Mouse (Mus musculus) heart, embryonic 11.5 days (tissue): ENCODE results near the gene Fnbp1. TPM values are rescaled to one million over a fixed set of nuclear protein-coding genes. Genes with fewer than 3 reads are reported as not detected.

ENCODE experiments used
- ATAC-seq: fragments of 200-750 bp; cut with Nextera tagmentation; replicated peaks from 2 replicates; pipeline ENCODE4 v1.8.0; 2017; ENCODE audit warnings: moderate library complexity; ENCODE audit not compliant: insufficient number of reproducible peaks, low FRiP score, low TSS enrichment
- H3K27ac ChIP-seq: fragments of 300-500 bp; sonication (generic); 2 replicates; pipeline ENCODE4 v1.5.1; 2014; ENCODE audit warnings: mild to moderate bottlenecking, low read depth, low read length
- H3K27me3 ChIP-seq: fragments of 300-500 bp; sonication (generic); 2 replicates; pipeline ENCODE4 v1.6.1; 2014; ENCODE audit warnings: mild to moderate bottlenecking, low read length, mixed read lengths; ENCODE audit not compliant: control insufficient read depth, insufficient read depth
- H3K36me3 ChIP-seq: fragments of 300-500 bp; sonication (generic); 2 replicates; pipeline ENCODE4 v1.6.1; 2014; ENCODE audit warnings: mild to moderate bottlenecking, low read length, moderate library complexity, mixed read lengths; ENCODE audit not compliant: control insufficient read depth, insufficient read depth
- H3K4me1 ChIP-seq: fragments of 300-500 bp; sonication (generic); 2 replicates; pipeline ENCODE4 v1.6.1; 2014; ENCODE audit warnings: low read length; ENCODE audit not compliant: control insufficient read depth, insufficient read depth
- H3K4me2 ChIP-seq: fragments of 300-500 bp; sonication (generic); 2 replicates; pipeline ENCODE4 v1.6.1; 2014; ENCODE audit warnings: mild to moderate bottlenecking, moderate library complexity
- H3K4me3 ChIP-seq: fragments of 300-500 bp; sonication (generic); 2 replicates; pipeline ENCODE4 v1.5.1; 2014; ENCODE audit warnings: low read depth, low read length
- H3K9ac ChIP-seq: fragments of 300-500 bp; sonication (generic); 2 replicates; pipeline ENCODE4 v1.6.1; 2014; ENCODE audit warnings: mild to moderate bottlenecking, low read depth, low read length, moderate library complexity
- H3K9me3 ChIP-seq: fragments of 300-500 bp; sonication (generic); replicated peaks from 2 replicates; pipeline ENCODE4 v1.6.1; 2016; ENCODE audit warnings: low read length; ENCODE audit not compliant: control insufficient read depth
- WGBS: fragments of 180-500 bp; shearing (Covaris S2); extraction: QIAGEN DNeasy Blood & Tissue Kit; methylation state at CpG from one replicate; pipeline ENCODE4 v1.1.7; 2014; ENCODE audit not compliant: insufficient replicate concordance; 5-methylcytosine and 5-hydroxymethylcytosine counted together
- polyA plus RNA-seq: library from polyadenylated mRNA; unstranded; fragments of >200 nt; fragmentation: Nextera tagmentation; extraction: Ambion mirVana; gene quantifications from 2 replicates; pipeline ENCODE4 v1.2.1, GENCODE M21; 2014

Gene Fnbp1
- polyA plus RNA-seq, 1 experiment from 2014 or later = 19.5 TPM

DNA sequence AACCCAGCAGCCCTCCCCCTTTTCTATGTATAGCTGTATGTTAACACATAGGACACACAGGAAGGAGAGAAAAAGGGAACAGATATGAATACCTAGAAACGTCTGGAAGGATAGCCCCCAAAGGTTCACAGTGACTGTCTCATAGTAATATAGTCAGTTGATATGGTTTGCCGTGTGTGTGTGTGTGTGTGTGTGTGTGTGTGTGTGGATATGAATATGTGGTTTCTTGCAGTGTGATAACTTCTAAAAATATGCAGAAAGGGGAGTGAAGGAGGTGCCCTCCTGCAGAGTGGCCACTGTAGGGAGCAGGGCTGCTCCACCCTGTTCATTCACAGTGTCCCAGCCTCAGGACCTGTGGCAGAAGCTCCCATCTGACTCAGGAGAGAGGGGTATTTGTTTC is 136.4 kb downstream of the Fnbp1 start:
- Histone ChIP-seq H3K4me1 (peaks cover 26% of the 10 kb centered on the region), H3K27ac (peak overlapping the region; percentile 78), H3K9me3 (no peaks in the 10 kb centered on the region), H3K36me3 (0 out of 2 replicates have a peak, but pooled peaks cover 3% of the 10 kb centered on the region), H3K9ac (peak overlapping the region; percentile 47; the same call in 1 of the 2 replicates), H3K4me3 (0 out of 2 replicates have a peak overlapping the region, but pooled peaks have one; percentile 2), H3K4me2 (peak overlapping the region; percentile 43), H3K27me3 (no peaks in the 10 kb centered on the region)
- WGBS = 59% methylated on average over 2 of the region's 2 CpGs
- no peak for ATAC-seq

GRCm38 (mm10) chr2:31002857-31003256 is 139.0 kb downstream of the Fnbp1 start:
- Histone ChIP-seq H3K9me3 (no peaks in the 10 kb centered on the region), H3K4me2 (no peak overlapping the region), H3K4me1 (peaks cover 26% of the 10 kb centered on the region), H3K27ac (no peak overlapping the region), H3K9ac (no peak overlapping the region), H3K27me3 (no peaks in the 10 kb centered on the region), H3K36me3 (0 out of 2 replicates have a peak, but pooled peaks cover 3% of the 10 kb centered on the region), H3K4me3 (no peak overlapping the region)
- ATAC-seq = no peak
- WGBS = 88% methylated on average over 10 of the region's 10 CpGs

GRCm38 (mm10) chr2:30998443-30999260 is 143.2 kb downstream of the Fnbp1 start:
- H3K27me3 ChIP-seq = no peaks in the 10 kb centered on the region
- no peak overlapping the region for H3K4me3 ChIP-seq
- peaks cover 16% of the 10 kb centered on the region for H3K4me1 ChIP-seq
- H3K27ac ChIP-seq = no peak overlapping the region
- H3K9me3 ChIP-seq = no peaks in the 10 kb centered on the region
- H3K9ac ChIP-seq = no peak overlapping the region
- WGBS = 66% methylated on average over 8 of the region's 8 CpGs
- no peak overlapping the region for H3K4me2 ChIP-seq
- H3K36me3 ChIP-seq = no peaks in the 10 kb centered on the region
- ATAC-seq = no peak

- H3K9me3 ChIP-seq = no peaks in the 10 kb centered on the region
- no peak for ATAC-seq
- H3K4me1 ChIP-seq = peaks cover 16% of the 10 kb centered on the region
- H3K36me3 ChIP-seq = no peaks in the 10 kb centered on the region
- H3K9ac ChIP-seq = peak overlapping the region; percentile 36; the same call in 1 of the 2 replicates
- H3K4me3 ChIP-seq = no peak overlapping the region
- H3K4me2 ChIP-seq = peak overlapping the region; percentile 46
- peak overlapping the region; percentile 57; the same call in 1 of the 2 replicates for H3K27ac ChIP-seq
- WGBS = 70% methylated on average over 11 of the region's 11 CpGs
- H3K27me3 ChIP-seq = no peaks in the 10 kb centered on the region
These were observed 146.3 kb downstream of the Fnbp1 start for GRCm38 (mm10) chr2:30995432-30995996.

DNA sequence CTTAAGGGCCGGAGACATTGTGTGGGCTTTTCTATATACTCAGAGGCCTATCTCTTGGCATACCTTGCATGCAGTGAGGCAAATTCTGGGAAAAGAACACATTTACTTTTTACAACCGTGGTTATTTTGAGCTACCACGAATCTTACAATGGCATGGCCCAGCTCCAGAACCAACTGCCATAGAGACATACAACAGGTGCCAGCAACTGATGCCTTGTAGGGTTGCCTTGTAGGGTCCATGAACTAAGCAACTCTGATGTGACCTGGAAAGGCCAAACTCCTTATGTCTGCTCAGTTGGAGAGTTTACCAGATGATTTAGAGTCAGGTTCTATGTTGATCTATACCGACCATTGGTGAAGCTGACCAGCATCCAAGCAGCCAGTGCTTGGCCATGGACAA is 147.0 kb downstream of the Fnbp1 start:
- WGBS = 90% methylated on average over 4 of the region's 4 CpGs
- no peaks in the 10 kb centered on the region for H3K36me3 ChIP-seq
- H3K4me3 ChIP-seq = no peak overlapping the region
- H3K27me3 ChIP-seq = no peaks in the 10 kb centered on the region
- no peak overlapping the region for H3K4me2 ChIP-seq
- H3K4me1 ChIP-seq = peaks cover 16% of the 10 kb centered on the region
- no peak overlapping the region for H3K27ac ChIP-seq
- no peaks in the 10 kb centered on the region for H3K9me3 ChIP-seq
- no peak overlapping the region for H3K9ac ChIP-seq
- ATAC-seq = no peak

GRCm38 (mm10) chr2:30990221-30990620 is 151.6 kb downstream of the Fnbp1 start:
- H3K36me3 ChIP-seq = no peaks in the 10 kb centered on the region
- no peak for ATAC-seq
- no peaks in the 10 kb centered on the region for H3K9me3 ChIP-seq
- no peak overlapping the region for H3K4me2 ChIP-seq
- no peak overlapping the region for H3K27ac ChIP-seq
- H3K27me3 ChIP-seq = no peaks in the 10 kb centered on the region
- H3K4me1 ChIP-seq = peaks cover 7% of the 10 kb centered on the region; the same call in 1 of the 2 replicates
- no peak overlapping the region for H3K9ac ChIP-seq
- 79% methylated on average over 9 of the region's 9 CpGs for WGBS
- no peak overlapping the region for H3K4me3 ChIP-seq

GRCm38 (mm10) chr2:30985111-30986020 is 156.4 kb downstream of the Fnbp1 start:
- no peak overlapping the region for H3K9ac ChIP-seq
- H3K27me3 ChIP-seq = no peaks in the 10 kb centered on the region
- H3K4me3 ChIP-seq = no peak overlapping the region
- H3K4me2 ChIP-seq = peak overlapping the region; percentile 12
- ATAC-seq = no peak
- H3K9me3 ChIP-seq = no peaks in the 10 kb centered on the region
- H3K4me1 ChIP-seq = peaks cover 19% of the 10 kb centered on the region
- H3K36me3 ChIP-seq = no peaks in the 10 kb centered on the region
- 21% methylated on average over 17 of the region's 17 CpGs for WGBS
- H3K27ac ChIP-seq = no peak overlapping the region

GRCm38 (mm10) chr2:30983024-30983423 is 158.8 kb downstream of the Fnbp1 start:
- WGBS = 54% methylated on average over 7 of the region's 7 CpGs
- ATAC-seq = no peak
- Histone ChIP-seq H3K4me2 (peak overlapping the region; percentile 91), H3K9me3 (no peaks in the 10 kb centered on the region), H3K27ac (no peak overlapping the region), H3K27me3 (no peaks in the 10 kb centered on the region), H3K4me1 (peaks cover 19% of the 10 kb centered on the region), H3K4me3 (peak overlapping the region; percentile 85), H3K9ac (peak overlapping the region; percentile 74; the same call in 1 of the 2 replicates), H3K36me3 (peaks cover 11% of the 10 kb centered on the region; the same call in 1 of the 2 replicates)
